Mouse (Mus musculus) splenic B cell, adult 2 months (primary cell): ENCODE results near the gene Rnd1.

ENCODE experiments used
- DNase-seq: peaks from one replicate; pipeline ENCODE4 v3.0.0-alpha.2; 2011; ENCODE audit warnings: low read depth, low spot score
- H3K27me3 ChIP-seq: 2 replicates; pipeline ENCODE4 v1.6.1; 2012; ENCODE audit warnings: mild to moderate bottlenecking, low read length, moderate library complexity, mixed read lengths; ENCODE audit not compliant: control insufficient read depth, poor library complexity, insufficient read depth, severe bottlenecking
- H3K36me3 ChIP-seq: 2 replicates; pipeline ENCODE4 v1.6.1; 2012; ENCODE audit warnings: mild to moderate bottlenecking, low read length, moderate library complexity, mixed read lengths; ENCODE audit not compliant: control insufficient read depth, poor library complexity, insufficient read depth, severe bottlenecking

Gene Rnd1

GRCm38 (mm10) chr15:98664042-98664907, 13.0 kb downstream of the Rnd1 start:
- peak; percentile 66 for DNase-seq
- Histone ChIP-seq H3K27me3 (no peaks in the 10 kb centered on the region), H3K36me3 (no peaks in the 10 kb centered on the region)

GRCm38 (mm10) chr15:98662567-98663545, 14.4 kb downstream of the Rnd1 start, which contains the start of gene Ddx23:
Gene Ddx23 (minus strand): TSS chr15:98662894.
- peaks cover 9% of the 10 kb centered on the region; the same call in 1 of the 2 replicates for H3K36me3 ChIP-seq
- peak; percentile 94 for DNase-seq
- H3K27me3 ChIP-seq, result no peaks in the 10 kb centered on the region

- peaks cover 12% of the 10 kb centered on the region; the same call in 1 of the 2 replicates for H3K36me3 ChIP-seq
- no peaks in the 10 kb centered on the region for H3K27me3 ChIP-seq
- peak; percentile 66 for DNase-seq
These were observed 15.1 kb downstream of the Rnd1 start for GRCm38 (mm10) chr15:98662198-98662566.

GRCm38 (mm10) chr15:98656982-98657751, 20.1 kb downstream of the Rnd1 start:
- peaks cover 24% of the 10 kb centered on the region for H3K36me3 ChIP-seq
- no peaks in the 10 kb centered on the region for H3K27me3 ChIP-seq
- no peak for DNase-seq

GRCm38 (mm10) chr15:98652174-98652573, 25.1 kb downstream of the Rnd1 start:
- Histone ChIP-seq H3K36me3 (peaks cover 24% of the 10 kb centered on the region), H3K27me3 (no peaks in the 10 kb centered on the region)
- DNase-seq, result no peak

- H3K36me3 ChIP-seq, result peaks cover 30% of the 10 kb centered on the region
- no peak for DNase-seq
- H3K27me3 ChIP-seq, result no peaks in the 10 kb centered on the region
These were observed 25.8 kb downstream of the Rnd1 start for GRCm38 (mm10) chr15:98651431-98651830.

- no peaks in the 10 kb centered on the region for H3K27me3 ChIP-seq
These were observed 29.2 kb downstream of the Rnd1 start for GRCm38 (mm10) chr15:98648071-98648470.

GRCm38 (mm10) chr15:98647308-98647707, 30.0 kb downstream of the Rnd1 start:
- Histone ChIP-seq H3K27me3 (no peaks in the 10 kb centered on the region), H3K36me3 (peaks cover 22% of the 10 kb centered on the region)
- DNase-seq, result no peak

More at GRCm38 (mm10) chr15:98648071-98648470, 29.2 kb downstream of the Rnd1 start:
- no peak for DNase-seq
- H3K36me3 ChIP-seq, result peaks cover 25% of the 10 kb centered on the region

- Histone ChIP-seq H3K27me3 (no peaks in the 10 kb centered on the region), H3K36me3 (peaks cover 20% of the 10 kb centered on the region)
- no peak for DNase-seq
These were observed 30.5 kb downstream of the Rnd1 start for GRCm38 (mm10) chr15:98646737-98647136.

GRCm38 (mm10) chr15:98645057-98646026, 31.9 kb downstream of the Rnd1 start:
- Histone ChIP-seq H3K36me3 (peaks cover 14% of the 10 kb centered on the region), H3K27me3 (no peaks in the 10 kb centered on the region)
- no peak for DNase-seq

GRCm38 (mm10) chr15:98644406-98644805, 32.9 kb downstream of the Rnd1 start:
- peaks cover 11% of the 10 kb centered on the region; the same call in 1 of the 2 replicates for H3K36me3 ChIP-seq
- no peaks in the 10 kb centered on the region for H3K27me3 ChIP-seq
- DNase-seq, result no peak

- no peak for DNase-seq
- H3K27me3 ChIP-seq, result no peaks in the 10 kb centered on the region
- H3K36me3 ChIP-seq, result no peaks in the 10 kb centered on the region
These were observed 37.1 kb downstream of the Rnd1 start for GRCm38 (mm10) chr15:98640157-98640556.

- H3K27me3 ChIP-seq, result no peaks in the 10 kb centered on the region
- H3K36me3 ChIP-seq, result no peaks in the 10 kb centered on the region
- no peak for DNase-seq
These were observed 40.1 kb downstream of the Rnd1 start for GRCm38 (mm10) chr15:98637155-98637554.
